Mouse (Mus musculus): ENCODE data around the gene Rtcb.

Rtcb gene

GRCm38 (mm10) chr10:85957464-85957950, at the start of gene Rtcb:
TSS of gene Rtcb (minus strand) at chr10:85957823.
- peak; percentile 96 to 99 for DNase-seq (ENCODE audit: low spot score in 2 of 2)

GRCm38 (mm10) chr10:86006455-86006854, 48.8 kb upstream of the Rtcb start:
- DNase-seq (ENCODE audit: low spot score in 2 of 2): no peak

- no peak for DNase-seq (ENCODE audit: low spot score in 2 of 2)
Observed at GRCm38 (mm10) chr10:86000447-86000846, 42.8 kb upstream of the Rtcb start.

- no peak for DNase-seq (ENCODE audit: low spot score in 2 of 2)
Observed at GRCm38 (mm10) chr10:85994543-85995104, 37.0 kb upstream of the Rtcb start.

- DNase-seq (ENCODE audit: low spot score in 2 of 2): no peak
Observed at GRCm38 (mm10) chr10:85993836-85994235, 36.2 kb upstream of the Rtcb start.

GRCm38 (mm10) chr10:85992412-85992811, 34.8 kb upstream of the Rtcb start:
- DNase-seq (ENCODE audit: low spot score in 2 of 2): no peak

- DNase-seq (ENCODE audit: low spot score in 2 of 2): no peak
Observed at GRCm38 (mm10) chr10:85989412-85990115, 31.9 kb upstream of the Rtcb start.

GRCm38 (mm10) chr10:85972915-85973314, 15.3 kb upstream of the Rtcb start:
- DNase-seq (ENCODE audit: low spot score in 2 of 2): no peak

GRCm38 (mm10) chr10:85971826-85972225, 14.2 kb upstream of the Rtcb start:
- DNase-seq (ENCODE audit: low spot score in 2 of 2): no peak

- no peak for DNase-seq (ENCODE audit: low spot score in 2 of 2)
Observed at GRCm38 (mm10) chr10:85969894-85970620, 12.4 kb upstream of the Rtcb start.

- no peak for DNase-seq (ENCODE audit: low spot score in 2 of 2)
Observed at GRCm38 (mm10) chr10:85968731-85969130, 11.1 kb upstream of the Rtcb start.

GRCm38 (mm10) chr10:85968157-85968634, 10.6 kb upstream of the Rtcb start:
- peak; percentile 74 to 85 for DNase-seq (ENCODE audit: low spot score in 2 of 2)

- no peak for DNase-seq (ENCODE audit: low spot score in 2 of 2)
Observed at GRCm38 (mm10) chr10:85967411-85968156, 10.0 kb upstream of the Rtcb start.

- DNase-seq (ENCODE audit: low spot score in 2 of 2): no peak
Observed at GRCm38 (mm10) chr10:85966476-85966875, 8.9 kb upstream of the Rtcb start.

GRCm38 (mm10) chr10:85964316-85964715, 6.7 kb upstream of the Rtcb start:
- no peak for DNase-seq (ENCODE audit: low spot score in 2 of 2)

GRCm38 (mm10) chr10:85962897-85963296, 5.3 kb upstream of the Rtcb start:
- no peak for DNase-seq (ENCODE audit: low spot score in 2 of 2)

- peak in 1 of 2 experiments; percentile 26 for DNase-seq (ENCODE audit: low spot score in 2 of 2)
Observed at GRCm38 (mm10) chr10:85956871-85957419, 678 bp downstream of the Rtcb start.

GRCm38 (mm10) chr10:85954429-85954828, 3.2 kb downstream of the Rtcb start:
- no peak for DNase-seq (ENCODE audit: low spot score in 2 of 2)

- DNase-seq (ENCODE audit: low spot score in 2 of 2): no peak
Observed at GRCm38 (mm10) chr10:85953401-85953800, 4.2 kb downstream of the Rtcb start.

- DNase-seq (ENCODE audit: low spot score in 2 of 2): no peak
Observed at GRCm38 (mm10) chr10:85951765-85952443, 5.7 kb downstream of the Rtcb start.
